Mouse (Mus musculus) neutrophil, adult 5-6 weeks (primary cell): Measurements from ENCODE around the gene Sesn2. TPM values are rescaled to one million over a fixed set of nuclear protein-coding genes. Genes with fewer than 3 reads are reported as not detected.

ENCODE experiments used
- ATAC-seq: fragments of 151-379, 151-347 bp; 2 replicates; pipeline ENCODE4 v1.8.0; 2017; ENCODE audit warnings: mild to moderate bottlenecking, moderate TSS enrichment; ENCODE audit not compliant: insufficient number of reproducible peaks, poor library complexity, low FRiP score, severe bottlenecking; ENCODE audit errors: extremely low read depth
- total RNA-seq: library from RNA; stranded (forward); fragments of 200-1000 nt; gene quantifications from 2 replicates; pipeline ENCODE4 v1.2.3, GENCODE M21; 2017

The Sesn2 gene
- total RNA-seq, 1 experiment from 2014 or later, result 30.6 TPM

DNA sequence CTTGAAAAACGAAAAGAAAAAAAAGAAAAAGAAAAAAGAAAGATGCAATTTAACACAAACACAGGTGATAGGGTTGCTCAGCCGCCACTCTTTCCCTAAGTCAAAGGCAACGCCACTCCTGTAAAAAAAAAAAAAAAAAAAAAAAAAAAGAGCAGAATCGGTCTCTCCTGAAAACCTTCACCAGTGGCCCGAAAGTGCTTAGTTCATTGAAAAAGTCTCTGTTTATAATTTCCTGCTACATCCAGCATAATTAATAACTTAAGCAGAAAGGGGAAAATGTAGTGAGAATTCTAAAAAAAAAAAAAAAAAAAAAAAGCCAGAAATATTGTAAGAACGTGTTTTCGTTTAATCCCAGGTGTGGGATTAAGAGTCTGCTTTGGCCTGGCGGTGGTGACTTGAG, 65.8 kb downstream of the Sesn2 start:
- no peak for ATAC-seq

Other genes with a start within 250 kb of the Sesn2 start
- gene Gmeb1, start 248.9 kb downstream of the Sesn2 start, total RNA-seq, result 29.1 and 37.3 TPM in 2 replicates
- gene Taf12, start 236.1 kb downstream of the Sesn2 start, total RNA-seq, result 28.3 and 47.9 TPM in 2 replicates
- not detected in 2 replicates for gene Rab42, start 207.1 kb downstream of the Sesn2 start, total RNA-seq
- 24.9 and 29.7 TPM in 2 replicates for gene Trnau1ap, start 181.0 kb downstream of the Sesn2 start, total RNA-seq
- 3.3 and 7.9 TPM in 2 replicates for gene Rcc1, start 156.9 kb downstream of the Sesn2 start, total RNA-seq
- gene Phactr4, start 88.0 kb downstream of the Sesn2 start, total RNA-seq, result 7.8 and 8.0 TPM in 2 replicates
- 2.9 and 10.1 TPM in 2 replicates for gene Med18, start 46.6 kb downstream of the Sesn2 start, total RNA-seq
- 127 and 138 TPM in 2 replicates for gene Atpif1, start 23.2 kb upstream of the Sesn2 start, total RNA-seq
- 327 and 337 TPM in 2 replicates for gene Dnajc8, start 25.0 kb upstream of the Sesn2 start, total RNA-seq
- 135 and 136 TPM in 2 replicates for gene Ptafr, start 53.6 kb upstream of the Sesn2 start, total RNA-seq
- gene Eya3, start 128.5 kb upstream of the Sesn2 start, total RNA-seq, result 23.4 and 27.0 TPM in 2 replicates
- 2.8 and 3.1 TPM in 2 replicates for gene Xkr8, start 222.0 kb upstream of the Sesn2 start, total RNA-seq
- 2.6 and 4.7 TPM in 2 replicates for gene Smpdl3b, start 246.8 kb upstream of the Sesn2 start, total RNA-seq